In the genomic region with DNA sequence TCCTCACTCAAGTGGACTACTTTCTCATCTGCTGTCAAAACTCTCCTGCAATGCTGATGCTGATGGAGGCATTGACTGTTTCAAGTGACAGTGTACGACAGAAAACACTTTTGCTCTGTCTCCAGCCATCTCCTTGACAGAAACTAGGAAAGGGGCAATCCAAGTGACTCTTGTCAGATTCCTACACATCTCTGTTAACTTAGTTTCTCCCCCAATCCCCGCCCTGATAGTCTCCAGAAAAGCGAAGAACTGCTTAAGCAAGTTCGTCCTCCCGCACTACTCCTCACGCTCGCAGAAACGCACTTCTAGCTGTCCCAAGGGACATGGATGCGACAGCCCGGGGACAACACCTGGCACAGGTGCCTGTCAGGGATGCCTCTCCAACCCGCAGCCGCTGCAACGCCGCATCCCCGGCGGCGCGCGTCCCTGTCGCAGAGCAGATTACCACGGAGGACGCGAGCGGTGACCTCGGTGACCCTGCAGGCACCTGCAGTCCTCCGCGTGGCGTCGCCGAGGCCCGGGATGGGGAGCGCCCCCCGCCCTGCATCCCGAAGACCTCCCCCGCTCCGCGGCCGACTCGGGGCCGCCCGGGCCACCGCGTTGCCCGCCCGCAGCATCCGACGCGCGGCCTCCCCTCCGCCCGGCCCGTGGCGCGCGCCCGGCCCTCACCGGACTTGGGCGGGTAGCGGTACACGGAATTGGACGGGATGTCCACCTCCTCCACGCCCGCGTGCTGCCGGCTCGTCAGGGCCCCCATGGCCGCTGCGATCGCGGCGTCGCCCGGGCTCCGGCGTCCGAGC, we compare ENCODE assay signal across 8 mouse cellular contexts. TPM values are rescaled to one million over a fixed set of nuclear protein-coding genes. Genes with fewer than 3 reads are reported as not detected.
A peak's percentile ranks its signal among the peaks of the same experiment; 100 is the strongest.
DNase-seq lines count a peak whose midpoint lies in the region; ATAC-seq and TF ChIP-seq lines count a peak whose summit lies in the region.

No protein-coding gene starts in this region.

- POLR2A ChIA-PET in Patski (lab: Charles Lee) = interaction anchor here (0.7 kb wide), 1 partner anchor 39 kb away, joined by 3 read pairs; no protein-coding TSS in a partner anchor

- ATAC-seq in Patski = peak; percentile 14
- ATAC-seq in inflammation-experienced regulatory T-cells, adult 6 months = peak; percentile 40
- ATAC-seq in midbrain, embryonic 13.5 days = peak; percentile 58

- peak overlapping the region; percentile 76 for H3K27ac ChIP-seq in layer of hippocampus, adult 2 months
- no peak overlapping the region for H3K27ac ChIP-seq in embryonic fibroblast, embryonic 13.5 days (ENCODE audit: insufficient read depth, low read length)
- peak overlapping the region; percentile 94 for H3K27ac ChIP-seq in midbrain, embryonic 13.5 days

- H3K4me2 ChIP-seq in midbrain, embryonic 13.5 days (replicated peaks) = peak overlapping the region; percentile 95

- TF ChIP-seq POLR2A in embryonic fibroblast, embryonic 13.5 days (IDR thresholded peaks at IDR 0.05; ENCODE audit: low read depth, low read length) = no peak

- H3K27me3 ChIP-seq in Patski = no peaks in the 10 kb centered on the region
- H3K27me3 ChIP-seq in midbrain, embryonic 13.5 days = no peaks in the 10 kb centered on the region

- H3K9ac ChIP-seq in midbrain, embryonic 13.5 days (replicated peaks) = peak overlapping the region; percentile 97

- CTCF ChIA-PET in Patski (lab: Charles Lee) = no interaction called here

- no peaks in the 10 kb centered on the region for H3K36me3 ChIP-seq in midbrain, embryonic 13.5 days

- no peak for DNase-seq in layer of hippocampus, adult 2 months (ENCODE audit: low spot score in 2 of 2)
- no peak for DNase-seq in layer of hippocampus, adult 9-11 months
- no peak for DNase-seq in Patski (ENCODE audit: low read depth, low spot score)
- DNase-seq in testis, postnatal 14 days (ENCODE audit: low spot score) = peak; percentile 50
- no peak for DNase-seq in frontal cortex, adult 2 months (ENCODE audit: extremely low spot score in 1 of 2, low spot score in 1 of 2)

- TF ChIP-seq CTCF in layer of hippocampus, adult 2 months (conservative IDR thresholded peaks at IDR 0.05) = no peak
- no peak for TF ChIP-seq CTCF in Patski (IDR thresholded peaks at IDR 0.05)
- no peak for TF ChIP-seq CTCF in embryonic fibroblast, embryonic 13.5 days (IDR thresholded peaks at IDR 0.05; ENCODE audit: borderline replicate concordance, insufficient read depth, low read length)

- in situ Hi-C loops in Patski (cut with MboI; ENCODE audit: low pct_unique_long_range_greater_than_20kb) = no loop called here

- H3K4me3 ChIP-seq in layer of hippocampus, adult 2 months = peak overlapping the region; percentile 75
- peak overlapping the region; percentile 69 for H3K4me3 ChIP-seq in embryonic fibroblast, embryonic 13.5 days (ENCODE audit: insufficient read depth, low read length)
- H3K4me3 ChIP-seq in midbrain, embryonic 13.5 days (replicated peaks) = peak overlapping the region; percentile 69

- peaks cover 3% of the 10 kb centered on the region for H3K4me1 ChIP-seq in embryonic fibroblast, embryonic 13.5 days (ENCODE audit: control insufficient read depth, insufficient read depth, low read length)
- H3K4me1 ChIP-seq in midbrain, embryonic 13.5 days (replicated peaks) = peaks cover 23% of the 10 kb centered on the region

- no peaks in the 10 kb centered on the region for H3K9me3 ChIP-seq in midbrain, embryonic 13.5 days

- under 1% methylated on average over 60 of the region's 76 CpGs for WGBS in midbrain, embryonic 13.5 days

RNA-seq across cellular contexts. Expression of a gene that starts 0.6 kb away (rescaled TPM):
- total RNA-seq in layer of hippocampus, adult 2 months (2021) = 100 to 1,000 TPM; 227 to 236 TPM
- 40.5 TPM for polyA plus RNA-seq in Patski (2021)
- 18.2 and 23.2 TPM in 2 replicates for polyA plus RNA-seq in embryonic fibroblast, embryonic 13.5 days (2011; ENCODE audit: insufficient read length, low read depth, missing spikeins)
- 10 to 100 TPM in 1 of 3 experiments, 1 to 10 TPM in 2; 3.0 to 15.1 (median 8.5) TPM for polyA plus RNA-seq in inflammation-experienced regulatory T-cells, adult 6 months (2017; shearing (Covaris generic))
- polyA plus RNA-seq in midbrain, embryonic 13.5 days (2015; fragmentation: Nextera tagmentation; extraction: Ambion mirVana) = 25.7 and 31.3 TPM in 2 replicates
- polyA plus RNA-seq in frontal cortex, adult 2 months (2012; rRNA removed) = 180 and 191 TPM in 2 replicates

RNA-seq across cellular contexts. Expression of a gene that starts 21.7 kb away (rescaled TPM):
- 10 to 100 TPM; 32.5 to 41.9 TPM for total RNA-seq in layer of hippocampus, adult 2 months (2021)
- 84.7 TPM for polyA plus RNA-seq in Patski (2021)
- 57.3 and 62.3 TPM in 2 replicates for polyA plus RNA-seq in embryonic fibroblast, embryonic 13.5 days (2011; ENCODE audit: insufficient read length, low read depth, missing spikeins)
- polyA plus RNA-seq in inflammation-experienced regulatory T-cells, adult 6 months (2017; shearing (Covaris generic)) = 10 to 100 TPM; 10.4 to 14.6 (median 10.6) TPM
- 47.7 and 50.3 TPM in 2 replicates for polyA plus RNA-seq in midbrain, embryonic 13.5 days (2015; fragmentation: Nextera tagmentation; extraction: Ambion mirVana)
- 58.7 TPM in 2 replicates for polyA plus RNA-seq in frontal cortex, adult 2 months (2012; rRNA removed)

RNA-seq across cellular contexts. Expression of a gene that starts 53.8 kb away (rescaled TPM):
- under 1 TPM in 1 of 2 experiments, not detected in 1; 0.17 TPM for total RNA-seq in layer of hippocampus, adult 2 months (2021)
- polyA plus RNA-seq in Patski (2021) = 0.35 TPM
- polyA plus RNA-seq in embryonic fibroblast, embryonic 13.5 days (2011; ENCODE audit: insufficient read length, low read depth, missing spikeins) = not detected in 2 replicates
- polyA plus RNA-seq in inflammation-experienced regulatory T-cells, adult 6 months (2017; shearing (Covaris generic)) = not detected
- polyA plus RNA-seq in midbrain, embryonic 13.5 days (2015; fragmentation: Nextera tagmentation; extraction: Ambion mirVana) = not detected in 2 replicates
- polyA plus RNA-seq in frontal cortex, adult 2 months (2012; rRNA removed) = 0.04 TPM in 1 of 2 replicates, not detected in the other
